ENCODE assay signal across 8 mouse cellular contexts in genomic region chr7:140047811-140048311, GRCm38 (mm10). TPM values are rescaled to one million over a fixed set of nuclear protein-coding genes. Genes with fewer than 3 reads are reported as not detected.
DNase-seq lines count a peak whose midpoint lies in the region; ATAC-seq and TF ChIP-seq lines count a peak whose summit lies in the region.

No protein-coding gene starts in this region.

- no peaks in the 10 kb centered on the region for H3K36me3 ChIP-seq in kidney, embryonic 14.5 days (ENCODE audit: control insufficient read depth, insufficient read depth, low read length)
- no peaks in the 10 kb centered on the region for H3K36me3 ChIP-seq in limb, embryonic 15.5 days
- H3K36me3 ChIP-seq in neural tube, embryonic 15.5 days = no peaks in the 10 kb centered on the region

- H3K4me2 ChIP-seq in kidney, embryonic 14.5 days (replicated peaks; ENCODE audit: low read depth, low read length) = peak overlapping the region; percentile 36
- peak overlapping the region; percentile 86 for H3K4me2 ChIP-seq in limb, embryonic 15.5 days
- peak overlapping the region; percentile 82 for H3K4me2 ChIP-seq in neural tube, embryonic 15.5 days

- no peak for DNase-seq in kidney, postnatal 36 days
- peak; percentile 56 for DNase-seq in brain, embryonic 14.5 days (ENCODE audit: low read depth)
- DNase-seq in forelimb bud, embryonic 11.5 days (ENCODE audit: low read depth, low spot score) = peak; percentile 34
- DNase-seq in spleen, postnatal 36 days (ENCODE audit: low spot score in 2 of 2) = no peak
- DNase-seq in T-cell, adult 2 months (ENCODE audit: low spot score) = no peak

- no peak for TF ChIP-seq POLR2A in brain, embryonic 14.5 days (IDR thresholded peaks at IDR 0.05; ENCODE audit: borderline replicate concordance, extremely low read depth, insufficient read depth, insufficient read length, poor library complexity, severe bottlenecking)

- H3K9me3 ChIP-seq in kidney, embryonic 14.5 days (ENCODE audit: control insufficient read depth, low read length) = no peaks in the 10 kb centered on the region
- no peaks in the 10 kb centered on the region for H3K9me3 ChIP-seq in limb, embryonic 15.5 days
- H3K9me3 ChIP-seq in neural tube, embryonic 15.5 days (replicated peaks) = no peaks in the 10 kb centered on the region

- H3K9ac ChIP-seq in kidney, embryonic 14.5 days (ENCODE audit: low read depth, low read length) = no peak overlapping the region
- no peak overlapping the region for H3K9ac ChIP-seq in limb, embryonic 15.5 days
- H3K9ac ChIP-seq in neural tube, embryonic 15.5 days (replicated peaks) = 0 out of 2 replicates have a peak overlapping the region, but pooled peaks have one; percentile 41

- H3K27ac ChIP-seq in kidney, embryonic 14.5 days (ENCODE audit: low read depth, low read length) = no peak overlapping the region
- H3K27ac ChIP-seq in limb, embryonic 15.5 days = no peak overlapping the region
- H3K27ac ChIP-seq in neural tube, embryonic 15.5 days (replicated peaks) = no peak overlapping the region

- no peak for ATAC-seq in kidney, embryonic 14.5 days (ENCODE audit: low FRiP score, low TSS enrichment)
- ATAC-seq in limb, embryonic 15.5 days (ENCODE audit: insufficient number of reproducible peaks, low FRiP score, low TSS enrichment, low read depth) = no peak
- ATAC-seq in neural tube, embryonic 15.5 days (ENCODE audit: low FRiP score) = peak; percentile 30; the same call in 1 of the 2 replicates

- H3K27me3 ChIP-seq in kidney, embryonic 14.5 days (ENCODE audit: control insufficient read depth, insufficient read depth, low read length) = peaks cover 79% of the 10 kb centered on the region
- peaks cover 85% of the 10 kb centered on the region for H3K27me3 ChIP-seq in limb, embryonic 15.5 days
- H3K27me3 ChIP-seq in neural tube, embryonic 15.5 days (replicated peaks) = peaks cover 68% of the 10 kb centered on the region

- peaks cover 4% of the 10 kb centered on the region; the same call in 1 of the 2 replicates for H3K4me1 ChIP-seq in kidney, embryonic 14.5 days (ENCODE audit: control insufficient read depth, insufficient read depth, low read length)
- H3K4me1 ChIP-seq in limb, embryonic 15.5 days = peaks cover 24% of the 10 kb centered on the region
- peaks cover 25% of the 10 kb centered on the region for H3K4me1 ChIP-seq in neural tube, embryonic 15.5 days

- peak overlapping the region; percentile 38 for H3K4me3 ChIP-seq in kidney, embryonic 14.5 days (ENCODE audit: low read length)
- peak overlapping the region; percentile 41 for H3K4me3 ChIP-seq in limb, embryonic 15.5 days
- peak overlapping the region; percentile 54 for H3K4me3 ChIP-seq in neural tube, embryonic 15.5 days (replicated peaks)

- 2% methylated on average over 33 of the region's 33 CpGs for WGBS in kidney, embryonic 14.5 days
- WGBS in limb, embryonic 15.5 days = under 1% methylated on average over 33 of the region's 33 CpGs
- under 1% methylated on average over 32 of the region's 33 CpGs for WGBS in neural tube, embryonic 15.5 days

- no peak for TF ChIP-seq CTCF in brain, embryonic 14.5 days (IDR thresholded peaks at IDR 0.05; ENCODE audit: borderline replicate concordance, extremely low read depth, insufficient read depth, insufficient read length)

RNA-seq across cellular contexts. Expression of gene Msx3, which starts 1.0 kb away (rescaled TPM):
- polyA plus RNA-seq in kidney, embryonic 14.5 days (2014; fragmentation: Nextera tagmentation; extraction: Ambion mirVana) = not detected in 2 replicates
- 1.3 and 4.0 TPM in 2 replicates for polyA plus RNA-seq in brain, embryonic 14.5 days (2012; rRNA removed)
- not detected in 2 replicates for polyA plus RNA-seq in limb, embryonic 15.5 days (2015; fragmentation: Nextera tagmentation; extraction: Ambion mirVana)
- polyA plus RNA-seq in neural tube, embryonic 15.5 days (2015; fragmentation: Nextera tagmentation; extraction: Ambion mirVana) = 2.8 and 3.3 TPM in 2 replicates

RNA-seq across cellular contexts. Expression of gene Tubgcp2, which starts 11.4 kb away (rescaled TPM):
- 40.6 and 62.9 TPM in 2 replicates for polyA plus RNA-seq in kidney, embryonic 14.5 days (2014; fragmentation: Nextera tagmentation; extraction: Ambion mirVana)
- polyA plus RNA-seq in brain, embryonic 14.5 days (2012; rRNA removed) = 70.3 and 76.2 TPM in 2 replicates
- polyA plus RNA-seq in limb, embryonic 15.5 days (2015; fragmentation: Nextera tagmentation; extraction: Ambion mirVana) = 50.6 and 51.9 TPM in 2 replicates
- polyA plus RNA-seq in neural tube, embryonic 15.5 days (2015; fragmentation: Nextera tagmentation; extraction: Ambion mirVana) = 51.6 TPM in 2 replicates

RNA-seq across cellular contexts. Expression of gene Zfp511, which starts 11.7 kb away (rescaled TPM):
- 46.2 and 47.5 TPM in 2 replicates for polyA plus RNA-seq in kidney, embryonic 14.5 days (2014; fragmentation: Nextera tagmentation; extraction: Ambion mirVana)
- 88.0 and 121 TPM in 2 replicates for polyA plus RNA-seq in brain, embryonic 14.5 days (2012; rRNA removed)
- polyA plus RNA-seq in limb, embryonic 15.5 days (2015; fragmentation: Nextera tagmentation; extraction: Ambion mirVana) = 36.9 and 37.2 TPM in 2 replicates
- polyA plus RNA-seq in neural tube, embryonic 15.5 days (2015; fragmentation: Nextera tagmentation; extraction: Ambion mirVana) = 53.0 and 57.2 TPM in 2 replicates

RNA-seq across cellular contexts. Expression of gene Caly, which starts 34.5 kb away (rescaled TPM):
- polyA plus RNA-seq in kidney, embryonic 14.5 days (2014; fragmentation: Nextera tagmentation; extraction: Ambion mirVana) = 0.91 TPM in 2 replicates
- polyA plus RNA-seq in brain, embryonic 14.5 days (2012; rRNA removed) = 146 and 172 TPM in 2 replicates
- 0.55 and 1.2 TPM in 2 replicates for polyA plus RNA-seq in limb, embryonic 15.5 days (2015; fragmentation: Nextera tagmentation; extraction: Ambion mirVana)
- 293 and 360 TPM in 2 replicates for polyA plus RNA-seq in neural tube, embryonic 15.5 days (2015; fragmentation: Nextera tagmentation; extraction: Ambion mirVana)

RNA-seq across cellular contexts. Expression of gene Prap1, which starts 45.3 kb away (rescaled TPM):
- 0.38 TPM in 1 of 2 replicates, not detected in the other for polyA plus RNA-seq in kidney, embryonic 14.5 days (2014; fragmentation: Nextera tagmentation; extraction: Ambion mirVana)
- 6.4 TPM in 1 of 2 replicates, not detected in the other for polyA plus RNA-seq in brain, embryonic 14.5 days (2012; rRNA removed)
- 0.41 TPM in 1 of 2 replicates, not detected in the other for polyA plus RNA-seq in limb, embryonic 15.5 days (2015; fragmentation: Nextera tagmentation; extraction: Ambion mirVana)
- polyA plus RNA-seq in neural tube, embryonic 15.5 days (2015; fragmentation: Nextera tagmentation; extraction: Ambion mirVana) = 7.2 TPM in 1 of 2 replicates, not detected in the other

Comparison
In these comparisons a context has a peak if more than half of its experiments do, and no peak if none do; other contexts are left out.
1. H3K4me2 ChIP-seq: peak in every context shown above with its lines; median percentile 86 in limb, embryonic 15.5 days; 82 in neural tube, embryonic 15.5 days; 36 in kidney, embryonic 14.5 days.
2. DNase-seq: peak in brain, embryonic 14.5 days (single experiment) and forelimb bud, embryonic 11.5 days (single experiment); none in kidney, postnatal 36 days (0 of 2), spleen, postnatal 36 days (0 of 2) and T-cell, adult 2 months (single experiment).
3. Peak in every context shown above with its lines, with median percentiles within 50 percentile points of each other: H3K4me3 ChIP-seq.